14 mouse cellular contexts compared by ENCODE assay signal in the genomic region with DNA sequence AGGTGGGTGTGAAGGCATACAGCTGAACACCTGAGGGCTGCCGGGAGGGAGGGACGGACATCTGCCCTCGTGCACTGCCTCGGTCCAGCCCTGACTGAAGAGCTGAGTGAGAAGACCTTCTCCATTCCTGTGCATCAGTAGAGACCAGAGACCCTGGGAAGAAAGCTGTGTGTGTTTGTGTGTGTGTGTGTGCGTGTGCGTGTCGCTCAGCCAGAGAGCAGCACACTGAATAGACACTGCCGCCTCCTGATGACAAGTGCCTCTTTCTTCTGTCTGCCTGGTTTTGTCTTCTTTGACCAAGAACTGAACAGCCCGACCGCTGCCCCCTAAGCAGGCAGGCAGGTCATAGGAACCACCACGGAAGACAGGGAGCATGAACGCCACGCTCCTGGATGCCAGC. TPM values are rescaled to one million over a fixed set of nuclear protein-coding genes. Genes with fewer than 3 reads are reported as not detected.
DNase-seq lines count a peak whose midpoint lies in the region; ATAC-seq and TF ChIP-seq lines count a peak whose summit lies in the region.
"Had no signal": no experiment of that assay in that cellular context is flagged by ENCODE, and none has a peak within 500 bp of the region (broad histone marks: within the 10 kb centered on the region; RNA-seq: fewer than 3 reads in every experiment).

No protein-coding gene starts in this region.

- ATAC-seq in forebrain, embryonic 16.5 days: no peak
- no peak for ATAC-seq in midbrain, embryonic 11.5 days (ENCODE audit: low FRiP score)
- no peak for ATAC-seq in megakaryocyte-erythroid progenitor cell, adult 5-6 weeks (replicated peaks; ENCODE audit: low FRiP score, low TSS enrichment, poor library complexity, severe bottlenecking)
- ATAC-seq: liver, embryonic 12.5 days had no signal

- intact Hi-C loops in heart, postnatal 10 days (cut with DNase I): no loop called here

- peaks cover 46% of the 10 kb centered on the region for H3K27me3 ChIP-seq in E14TG2a.4 (ENCODE audit: insufficient read depth, low read length)
- H3K27me3 ChIP-seq in forebrain, embryonic 16.5 days (replicated peaks; ENCODE audit: control insufficient read depth, insufficient read depth, low read length): no peaks in the 10 kb centered on the region
- H3K27me3 ChIP-seq in midbrain, embryonic 11.5 days (ENCODE audit: control insufficient read depth, insufficient read depth, low read length): no peaks in the 10 kb centered on the region
- no peaks in the 10 kb centered on the region for H3K27me3 ChIP-seq in thymus, adult 2 months (ENCODE audit: control insufficient read depth, insufficient read depth, low read length)
- H3K27me3 ChIP-seq: CH12.LX; liver, embryonic 12.5 days; megakaryocyte, embryonic 14.5 days had no signal

- WGBS in forebrain, embryonic 16.5 days: 48% methylated on average over 13 of the region's 13 CpGs
- WGBS in midbrain, embryonic 11.5 days: 62% methylated on average over 13 of the region's 13 CpGs
- WGBS in thymus, adult 2 months: 97% methylated on average over 13 of the region's 13 CpGs

- no peaks in the 10 kb centered on the region for H3K9me3 ChIP-seq in E14TG2a.4 (ENCODE audit: low read length)
- H3K9me3 ChIP-seq in forebrain, embryonic 16.5 days (ENCODE audit: control insufficient read depth, low read length): no peaks in the 10 kb centered on the region
- H3K9me3 ChIP-seq in midbrain, embryonic 11.5 days (ENCODE audit: control insufficient read depth, low read length): no peaks in the 10 kb centered on the region
- H3K9me3 ChIP-seq: liver, embryonic 12.5 days; megakaryocyte, embryonic 14.5 days had no signal

- peak overlapping the region; percentile 54 for H3K9ac ChIP-seq in forebrain, embryonic 16.5 days (replicated peaks; ENCODE audit: low read depth, low read length)
- peak overlapping the region; percentile 18; the same call in 1 of the 2 replicates for H3K9ac ChIP-seq in midbrain, embryonic 11.5 days (ENCODE audit: low read length)
- H3K9ac ChIP-seq: liver, embryonic 12.5 days had no signal

- DNase-seq in midbrain, embryonic 11.5 days (ENCODE audit: low spot score, missing footprints): no peak
- DNase-seq in Muller cell, postnatal 12 days (ENCODE audit: inconsistent ontology term): no peak
- DNase-seq in thymus, adult 2 months: no peak
- no peak for DNase-seq in heart, postnatal 10 days
- DNase-seq: layer of hippocampus, postnatal 36 days had no signal

- H3K4me1 ChIP-seq in E14TG2a.4 (replicated peaks; ENCODE audit: low read depth, low read length): peaks cover 44% of the 10 kb centered on the region
- H3K4me1 ChIP-seq in cortical plate, adult 2 months (ENCODE audit: control insufficient read depth, insufficient read depth, low read length): peaks cover 5% of the 10 kb centered on the region
- H3K4me1 ChIP-seq in forebrain, embryonic 16.5 days (replicated peaks; ENCODE audit: control insufficient read depth, insufficient read depth, low read length): peaks cover 45% of the 10 kb centered on the region
- H3K4me1 ChIP-seq in midbrain, embryonic 11.5 days (ENCODE audit: control insufficient read depth, insufficient read depth, low read length): peaks cover 38% of the 10 kb centered on the region
- no peaks in the 10 kb centered on the region for H3K4me1 ChIP-seq in thymus, adult 2 months (replicated peaks; ENCODE audit: control insufficient read depth, insufficient read depth, low read length)
- H3K4me1 ChIP-seq: liver, embryonic 12.5 days had no signal

- peaks cover 57% of the 10 kb centered on the region for H3K36me3 ChIP-seq in E14TG2a.4 (ENCODE audit: insufficient read depth, low read length)
- no peaks in the 10 kb centered on the region for H3K36me3 ChIP-seq in forebrain, embryonic 16.5 days (ENCODE audit: control insufficient read depth, insufficient read depth)
- no peaks in the 10 kb centered on the region; the same call in 1 of the 2 replicates for H3K36me3 ChIP-seq in midbrain, embryonic 11.5 days (ENCODE audit: control insufficient read depth, insufficient read depth, low read length)
- H3K36me3 ChIP-seq in thymus, adult 2 months (ENCODE audit: control insufficient read depth, insufficient read depth, low read length): peaks cover 13% of the 10 kb centered on the region; the same call in 1 of the 2 replicates

- TF ChIP-seq CTCF in E14TG2a.4 (conservative IDR thresholded peaks at IDR 0.05; ENCODE audit: low read length): no peak
- TF ChIP-seq CTCF in cortical plate, adult 2 months (IDR thresholded peaks at IDR 0.05; ENCODE audit: extremely low read depth, insufficient read depth, low read length): no peak
- no peak for TF ChIP-seq CTCF in thymus, adult 2 months (IDR thresholded peaks at IDR 0.05; ENCODE audit: borderline replicate concordance, control insufficient read depth, extremely low read depth, insufficient read depth, low read length, poor library complexity)

- H3K27ac ChIP-seq in cortical plate, adult 2 months (ENCODE audit: insufficient read depth, low read length): 0 out of 2 replicates have a peak overlapping the region, but pooled peaks have one; percentile 10
- peak overlapping the region; percentile 35 for H3K27ac ChIP-seq in forebrain, embryonic 16.5 days (ENCODE audit: low read length)
- H3K27ac ChIP-seq in midbrain, embryonic 11.5 days (ENCODE audit: low read depth, low read length): peak overlapping the region; percentile 46
- no peak overlapping the region for H3K27ac ChIP-seq in thymus, adult 2 months (ENCODE audit: control insufficient read depth, insufficient read depth, low read length)
- H3K27ac ChIP-seq: kidney, postnatal 0 days; liver, embryonic 12.5 days had no signal

- no peak for TF ChIP-seq POLR2A in cortical plate, adult 2 months (IDR thresholded peaks at IDR 0.05; ENCODE audit: extremely low read depth, insufficient read depth, low read length)
- no peak for TF ChIP-seq POLR2A in thymus, adult 2 months (IDR thresholded peaks at IDR 0.05; ENCODE audit: control insufficient read depth, extremely low read depth, insufficient read depth, low read length, poor library complexity)

- H3K4me3 ChIP-seq in E14TG2a.4 (replicated peaks; ENCODE audit: low read length): peak overlapping the region; percentile 66
- peak overlapping the region; percentile 25 for H3K4me3 ChIP-seq in cortical plate, adult 2 months (ENCODE audit: insufficient read depth, low read length)
- H3K4me3 ChIP-seq in forebrain, embryonic 16.5 days (replicated peaks; ENCODE audit: low read length): peak overlapping the region; percentile 32
- H3K4me3 ChIP-seq in midbrain, embryonic 11.5 days (ENCODE audit: low read depth, low read length): peak overlapping the region; percentile 1; the same call in 1 of the 2 replicates
- H3K4me3 ChIP-seq in thymus, adult 2 months (ENCODE audit: control insufficient read depth, insufficient read depth, low read length): no peak overlapping the region
- H3K4me3 ChIP-seq: liver, embryonic 12.5 days; megakaryocyte, embryonic 14.5 days had no signal

- peak overlapping the region; percentile 48 for H3K4me2 ChIP-seq in forebrain, embryonic 16.5 days (ENCODE audit: low read length)
- peak overlapping the region; percentile 22 for H3K4me2 ChIP-seq in midbrain, embryonic 11.5 days
- H3K4me2 ChIP-seq: liver, embryonic 12.5 days had no signal

RNA-seq across cellular contexts. Expression of gene Tcp11, which starts 39.1 kb away (rescaled TPM):
- 0.30 and 0.44 TPM in 2 replicates for polyA plus RNA-seq in cortical plate, adult 2 months (2012; rRNA removed)
- 1.7 and 1.8 TPM in 2 replicates for polyA plus RNA-seq in forebrain, embryonic 16.5 days (2015; fragmentation: Nextera tagmentation; extraction: Ambion mirVana)
- 0.70 and 1.0 TPM in 2 replicates for polyA plus RNA-seq in midbrain, embryonic 11.5 days (2014; fragmentation: Nextera tagmentation; extraction: Ambion mirVana)
- total RNA-seq in megakaryocyte-erythroid progenitor cell, adult 5-6 weeks (2014; fragmentation: Nextera tagmentation): 2.2 TPM in 1 of 2 replicates, not detected in the other
- 0.09 and 0.50 TPM in 2 replicates for total RNA-seq in megakaryocyte-erythroid progenitor cell, adult 5-6 weeks (2017)
- polyA plus RNA-seq in thymus, adult 2 months (2012; rRNA removed): 3.3 and 5.0 TPM in 2 replicates
- total RNA-seq in heart, postnatal 10 days (2021): under 1 TPM; 0.12 to 0.25 TPM
- total RNA-seq: CH12.LX; heart, postnatal 25 days had no signal
